Mouse (Mus musculus) liver, embryonic 15.5 days (tissue): ENCODE data around the gene Rabep2. TPM values are rescaled to one million over a fixed set of nuclear protein-coding genes. Genes with fewer than 3 reads are reported as not detected.

Source experiments
- ATAC-seq: fragments of 200-750 bp; cut with Nextera tagmentation; 2 replicates; pipeline ENCODE4 v1.8.0; 2017; ENCODE audit warnings: moderate number of reproducible peaks, mild to moderate bottlenecking, moderate library complexity; ENCODE audit not compliant: insufficient read depth
- H3K27ac ChIP-seq: fragments of 300-500 bp; sonication (generic); replicated peaks from 2 replicates; pipeline ENCODE4 v1.5.1; 2015; ENCODE audit warnings: mild to moderate bottlenecking, inconsistent platforms
- H3K27me3 ChIP-seq: fragments of 300-500 bp; sonication (generic); 2 replicates; pipeline ENCODE4 v1.6.1; 2015; ENCODE audit warnings: mild to moderate bottlenecking, inconsistent platforms
- H3K36me3 ChIP-seq: fragments of 300-500 bp; sonication (generic); replicated peaks from 2 replicates; pipeline ENCODE4 v1.6.1; 2015; ENCODE audit warnings: moderate library complexity, mild to moderate bottlenecking, inconsistent platforms
- H3K4me1 ChIP-seq: fragments of 300-500 bp; sonication (generic); replicated peaks from 2 replicates; pipeline ENCODE4 v1.6.1; 2015; ENCODE audit warnings: inconsistent platforms
- H3K4me2 ChIP-seq: fragments of 300-500 bp; sonication (generic); 2 replicates; pipeline ENCODE4 v1.6.1; 2015; ENCODE audit warnings: moderate library complexity, mild to moderate bottlenecking, inconsistent platforms
- H3K4me3 ChIP-seq: fragments of 300-500 bp; sonication (generic); replicated peaks from 2 replicates; pipeline ENCODE4 v1.5.1; 2015; ENCODE audit warnings: mild to moderate bottlenecking, inconsistent platforms
- H3K9ac ChIP-seq: fragments of 300-500 bp; sonication (generic); 2 replicates; pipeline ENCODE4 v1.6.1; 2015; ENCODE audit warnings: moderate library complexity, mild to moderate bottlenecking, inconsistent platforms
- H3K9me3 ChIP-seq: fragments of 300-500 bp; sonication (generic); replicated peaks from 2 replicates; pipeline ENCODE4 v1.6.1; 2016; ENCODE audit warnings: inconsistent platforms
- WGBS: fragments of 180-500 bp; shearing (Covaris S2); methylation state at CpG from one replicate; pipeline ENCODE4 v1.1.7; 2015; ENCODE audit warnings: mixed read lengths; ENCODE audit not compliant: insufficient replicate concordance; 5-methylcytosine and 5-hydroxymethylcytosine counted together
- polyA plus RNA-seq: library from polyadenylated mRNA; unstranded; fragments of >200 nt; fragmentation: Nextera tagmentation; extraction: Ambion mirVana; gene quantifications from 2 replicates; pipeline ENCODE4 v1.2.1, GENCODE M21; 2015

Gene Rabep2
- polyA plus RNA-seq, 1 experiment from 2014 or later, result 6.3 TPM

DNA sequence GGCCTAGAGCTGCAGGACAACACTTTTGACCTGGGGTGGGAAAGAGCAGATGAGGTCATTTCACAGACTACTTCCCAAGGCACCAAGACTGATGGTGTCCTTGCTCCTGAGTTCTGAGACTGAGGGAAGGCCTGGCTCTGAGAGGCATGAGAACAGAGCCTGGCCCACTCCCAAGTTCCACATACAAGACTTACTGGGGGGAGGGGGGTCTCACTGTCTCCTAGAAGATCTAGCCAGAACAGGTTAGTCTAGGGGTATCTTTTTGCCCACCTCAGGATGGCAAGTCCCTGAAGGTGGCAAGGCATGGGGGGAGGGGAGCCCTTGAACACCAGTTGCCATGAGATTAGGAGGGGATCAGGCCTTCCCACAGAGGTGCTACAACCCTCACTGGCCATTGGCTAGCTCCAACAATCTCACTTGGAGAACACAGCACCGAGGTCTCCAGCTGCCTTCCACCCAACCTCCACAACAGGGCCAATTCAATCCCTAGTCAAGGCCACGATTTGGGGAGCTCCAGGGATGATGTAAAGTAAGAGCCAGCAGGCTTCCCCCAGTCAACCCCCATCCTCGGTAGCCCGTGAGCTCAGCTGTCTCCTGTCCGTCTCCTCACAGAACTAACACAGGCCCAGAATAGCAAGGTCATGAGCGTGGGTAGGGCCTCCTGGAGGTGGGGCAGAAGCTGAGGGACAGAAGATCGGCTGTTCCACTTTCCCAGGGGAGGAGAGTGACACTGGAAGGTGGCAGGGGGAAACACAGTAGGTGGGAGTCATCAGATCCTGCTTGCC lies 36.9 kb downstream of the Rabep2 start:
- Histone ChIP-seq H3K9me3 (no peaks in the 10 kb centered on the region), H3K9ac (no peak overlapping the region), H3K4me1 (peaks cover 41% of the 10 kb centered on the region), H3K4me2 (no peak overlapping the region), H3K4me3 (no peak overlapping the region), H3K27me3 (no peaks in the 10 kb centered on the region), H3K27ac (no peak overlapping the region), H3K36me3 (peaks cover 40% of the 10 kb centered on the region)
- no peak for ATAC-seq
- WGBS, result 22% methylated on average over 7 of the region's 7 CpGs

DNA sequence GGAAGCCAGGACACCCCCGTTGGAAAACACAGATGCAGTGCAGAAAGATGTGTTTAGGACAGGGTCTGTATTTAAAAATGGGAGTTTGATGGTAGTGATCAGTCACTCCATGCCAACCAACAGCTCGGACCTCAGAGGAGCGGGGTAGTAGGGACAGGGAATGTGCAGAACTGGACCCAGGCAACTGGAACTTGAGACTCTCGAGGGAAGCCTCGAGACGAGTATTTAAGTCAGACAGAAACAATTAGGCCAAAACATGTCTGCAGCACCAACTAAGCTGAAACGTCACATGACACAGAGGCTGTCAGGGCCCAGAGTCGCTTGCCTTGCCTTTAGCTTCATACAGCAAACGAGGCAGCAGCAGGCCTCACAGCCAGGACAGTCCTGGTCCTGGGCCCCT lies 37.6 kb downstream of the Rabep2 start:
- Histone ChIP-seq H3K9ac (no peak overlapping the region), H3K9me3 (no peaks in the 10 kb centered on the region), H3K36me3 (peaks cover 45% of the 10 kb centered on the region), H3K27me3 (no peaks in the 10 kb centered on the region), H3K4me1 (peaks cover 46% of the 10 kb centered on the region), H3K4me3 (no peak overlapping the region), H3K4me2 (no peak overlapping the region), H3K27ac (no peak overlapping the region)
- 63% methylated on average over 9 of the region's 9 CpGs for WGBS
- ATAC-seq, result no peak

DNA sequence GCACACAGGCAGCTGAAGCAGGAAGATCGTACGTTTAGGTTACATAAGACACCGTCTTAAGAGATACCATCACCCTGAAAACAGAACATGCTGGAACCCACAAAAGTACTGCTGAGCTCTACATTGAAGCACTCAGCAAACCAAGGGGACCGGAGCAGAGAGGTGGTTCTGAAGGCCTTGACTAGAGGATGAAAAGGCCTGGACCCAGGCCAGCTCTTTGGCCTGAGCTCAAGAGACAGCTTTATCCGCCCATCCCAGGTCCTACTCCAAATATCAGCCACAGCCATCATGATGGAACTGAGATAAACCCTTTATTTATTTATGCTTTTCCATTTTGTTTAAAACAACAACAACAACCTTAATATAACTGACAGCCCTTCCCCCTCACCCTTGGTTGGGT lies 38.1 kb downstream of the Rabep2 start:
- H3K36me3 ChIP-seq, result peaks cover 51% of the 10 kb centered on the region
- no peak overlapping the region for H3K9ac ChIP-seq
- H3K9me3 ChIP-seq, result no peaks in the 10 kb centered on the region
- ATAC-seq, result no peak
- no peaks in the 10 kb centered on the region for H3K27me3 ChIP-seq
- 58% methylated on average over 5 of the region's 5 CpGs for WGBS
- no peak overlapping the region for H3K4me3 ChIP-seq
- peaks cover 51% of the 10 kb centered on the region for H3K4me1 ChIP-seq
- no peak overlapping the region for H3K27ac ChIP-seq
- H3K4me2 ChIP-seq, result no peak overlapping the region

DNA sequence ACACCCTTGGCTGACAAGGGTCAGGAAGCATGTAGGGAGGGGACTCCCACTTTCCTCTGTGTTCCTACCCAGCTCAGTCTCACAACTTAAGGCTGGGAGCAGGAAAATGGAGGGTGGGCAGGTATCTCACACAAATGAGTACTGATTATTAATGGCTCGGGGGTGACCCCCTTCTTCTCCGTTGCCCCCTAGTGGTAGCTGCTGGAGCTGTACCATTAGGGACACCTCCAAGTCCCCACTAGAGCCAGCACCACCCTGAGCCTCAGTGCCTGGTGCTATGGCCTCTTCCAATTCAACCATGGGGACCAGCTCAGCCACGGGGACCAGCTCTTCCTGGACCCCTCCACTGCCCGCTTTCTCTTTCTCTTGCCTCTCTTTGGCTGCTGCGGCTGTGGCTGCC lies 38.7 kb downstream of the Rabep2 start:
- Histone ChIP-seq H3K9ac (no peak overlapping the region), H3K27me3 (no peaks in the 10 kb centered on the region), H3K4me2 (no peak overlapping the region), H3K36me3 (peaks cover 56% of the 10 kb centered on the region), H3K9me3 (no peaks in the 10 kb centered on the region), H3K27ac (no peak overlapping the region), H3K4me1 (peaks cover 52% of the 10 kb centered on the region), H3K4me3 (no peak overlapping the region)
- 52% methylated on average over 5 of the region's 5 CpGs for WGBS
- no peak for ATAC-seq

DNA sequence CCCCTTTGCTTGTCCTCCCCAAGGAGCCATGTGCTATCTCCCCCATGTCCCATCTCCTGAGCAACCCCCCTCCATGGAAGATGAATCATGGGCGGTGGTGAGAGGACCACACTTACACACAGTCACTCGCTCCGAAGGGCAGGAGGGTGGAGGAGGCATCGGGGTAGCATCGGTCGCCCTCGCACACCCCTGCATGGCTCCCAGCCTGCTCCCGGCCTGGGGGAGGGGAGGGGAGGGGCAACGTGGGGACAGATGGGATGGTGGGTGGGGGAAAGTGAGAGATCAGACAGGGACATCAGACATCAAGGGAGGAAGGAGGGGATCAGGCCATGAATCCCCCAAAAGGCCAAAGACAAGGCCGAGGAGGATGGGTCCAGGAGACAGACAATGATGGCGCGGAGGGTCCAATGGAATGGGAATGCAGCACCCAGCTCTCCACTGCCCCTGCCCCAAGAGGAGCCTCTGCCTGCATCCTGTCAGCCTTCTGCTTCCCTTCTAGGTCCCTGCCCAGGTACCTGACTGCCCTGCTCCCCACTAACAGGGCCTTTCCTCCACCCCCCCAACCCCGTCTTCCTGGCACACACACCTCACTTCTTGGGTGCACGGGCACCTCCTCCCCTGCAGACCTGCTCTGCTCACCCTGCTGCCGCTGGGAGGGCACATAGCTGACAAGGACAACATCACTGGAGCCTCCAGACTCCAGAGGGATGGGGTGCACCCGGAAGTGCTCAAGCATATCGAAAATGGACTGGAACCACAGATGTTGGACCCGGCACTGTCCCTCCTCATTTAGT lies 39.5 kb downstream of the Rabep2 start:
- H3K4me2 ChIP-seq, result no peak overlapping the region
- ATAC-seq, result no peak
- H3K9me3 ChIP-seq, result no peaks in the 10 kb centered on the region
- peaks cover 56% of the 10 kb centered on the region for H3K36me3 ChIP-seq
- peaks cover 59% of the 10 kb centered on the region for H3K4me1 ChIP-seq
- H3K27me3 ChIP-seq, result no peaks in the 10 kb centered on the region
- no peak overlapping the region for H3K4me3 ChIP-seq
- no peak overlapping the region for H3K27ac ChIP-seq
- WGBS, result 79% methylated on average over 18 of the region's 18 CpGs
- H3K9ac ChIP-seq, result no peak overlapping the region

DNA sequence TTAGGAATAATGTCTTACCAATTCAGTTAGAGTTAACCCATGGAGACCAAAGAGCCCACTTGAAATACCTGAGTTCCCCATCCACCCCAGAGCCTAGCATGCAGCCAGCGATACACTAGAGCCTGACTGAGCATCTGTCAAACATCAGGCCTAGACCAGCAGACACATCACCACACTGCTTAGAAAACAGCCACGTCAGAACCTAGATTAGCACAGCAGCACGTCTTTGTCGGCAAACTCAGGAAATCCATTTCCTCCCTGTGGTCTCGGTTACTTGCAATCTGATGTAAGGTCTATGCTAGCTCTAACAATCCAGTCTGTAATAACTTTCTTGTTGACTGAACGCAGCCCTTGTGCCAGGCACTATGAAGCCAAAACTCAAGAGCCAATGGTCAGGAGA lies 41.5 kb downstream of the Rabep2 start:
- Histone ChIP-seq H3K4me3 (no peak overlapping the region), H3K9ac (no peak overlapping the region), H3K9me3 (no peaks in the 10 kb centered on the region), H3K27ac (0 out of 2 replicates have a peak overlapping the region, but pooled peaks have one; percentile 38), H3K36me3 (peaks cover 56% of the 10 kb centered on the region), H3K4me1 (peaks cover 59% of the 10 kb centered on the region), H3K4me2 (no peak overlapping the region), H3K27me3 (no peaks in the 10 kb centered on the region)
- ATAC-seq, result no peak
- 18% methylated on average over 6 of the region's 6 CpGs for WGBS

DNA sequence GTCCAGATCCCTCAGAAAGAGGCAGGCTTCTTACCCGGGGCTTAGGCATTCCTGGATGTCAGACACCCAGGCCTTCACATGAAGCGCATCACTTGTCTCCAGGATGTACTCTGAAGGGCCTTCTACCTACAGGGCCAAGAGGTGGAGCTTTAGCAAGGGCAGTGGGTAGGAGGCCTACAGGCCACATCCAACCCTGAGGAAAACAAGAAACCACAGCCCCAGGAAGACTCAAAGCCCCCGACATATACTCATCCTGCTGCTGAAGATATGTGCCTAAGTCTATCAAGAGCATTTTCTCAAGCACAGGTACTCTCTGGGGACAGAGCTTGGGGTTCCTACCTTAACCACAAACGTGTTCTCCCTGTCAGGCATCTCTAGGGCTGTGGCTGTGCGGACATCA lies 42.8 kb downstream of the Rabep2 start:
- Histone ChIP-seq H3K4me3 (no peak overlapping the region), H3K27ac (no peak overlapping the region), H3K4me1 (peaks cover 58% of the 10 kb centered on the region), H3K9me3 (no peaks in the 10 kb centered on the region), H3K36me3 (peaks cover 53% of the 10 kb centered on the region), H3K9ac (no peak overlapping the region), H3K27me3 (no peaks in the 10 kb centered on the region), H3K4me2 (peak overlapping the region; percentile 91)
- ATAC-seq, result no peak
- 58% methylated on average over 5 of the region's 5 CpGs for WGBS

DNA sequence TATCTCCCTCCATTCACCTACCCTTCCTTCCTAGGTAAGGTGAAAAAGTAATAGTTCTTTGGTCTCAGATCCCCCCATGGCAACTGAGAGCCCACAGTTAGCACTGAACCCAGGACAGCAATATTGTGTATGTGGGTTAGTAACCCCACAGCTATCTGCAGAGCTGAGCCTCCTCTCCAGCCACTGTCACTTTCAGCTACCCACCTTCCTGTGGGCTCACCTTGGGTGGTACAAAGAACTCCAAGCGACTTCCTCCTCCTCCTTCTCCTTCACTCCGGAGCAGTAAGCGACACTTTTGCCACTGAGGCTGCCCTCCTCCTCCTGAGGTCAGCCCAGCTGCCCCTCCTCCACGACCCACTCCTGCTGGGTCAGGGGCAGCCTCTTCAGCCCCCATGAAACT lies 43.3 kb downstream of the Rabep2 start:
- 30% methylated on average over 4 of the region's 4 CpGs for WGBS
- peaks cover 51% of the 10 kb centered on the region for H3K36me3 ChIP-seq

DNA sequence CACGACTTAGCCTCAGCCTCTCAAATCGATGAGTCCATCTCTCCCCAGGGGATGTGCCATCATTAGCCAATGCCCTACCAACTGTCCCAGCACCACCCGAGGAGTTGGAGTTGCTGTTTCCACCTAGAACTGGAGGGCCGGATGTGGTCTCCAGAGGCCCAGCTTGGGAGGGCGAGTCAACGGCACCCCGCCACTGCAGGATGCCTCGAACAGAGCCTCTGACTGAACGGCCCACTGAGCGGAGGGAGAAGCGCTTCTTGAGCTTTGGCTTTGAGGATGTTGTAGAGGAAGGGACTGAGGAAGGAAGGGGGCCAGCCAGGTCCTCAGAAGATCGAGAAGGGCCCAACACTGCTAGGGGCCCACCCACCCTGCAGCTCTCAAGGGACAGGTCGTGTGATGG lies 43.7 kb downstream of the Rabep2 start:
- peaks cover 56% of the 10 kb centered on the region for H3K4me1 ChIP-seq
- no peak for ATAC-seq
- peaks cover 46% of the 10 kb centered on the region for H3K36me3 ChIP-seq
- H3K27me3 ChIP-seq, result no peaks in the 10 kb centered on the region
- 30% methylated on average over 13 of the region's 13 CpGs for WGBS
- H3K27ac ChIP-seq, result peak overlapping the region; percentile 91
- peak overlapping the region; percentile 77; the same call in 1 of the 2 replicates for H3K4me3 ChIP-seq
- no peaks in the 10 kb centered on the region for H3K9me3 ChIP-seq
- no peak overlapping the region for H3K9ac ChIP-seq
- H3K4me2 ChIP-seq, result peak overlapping the region; percentile 91

More for the DNA sequence above, 43.3 kb downstream of the Rabep2 start:
- Histone ChIP-seq H3K27ac (peak overlapping the region; percentile 91), H3K4me3 (peak overlapping the region; percentile 77; the same call in 1 of the 2 replicates), H3K4me2 (peak overlapping the region; percentile 91), H3K9me3 (no peaks in the 10 kb centered on the region), H3K27me3 (no peaks in the 10 kb centered on the region), H3K4me1 (peaks cover 58% of the 10 kb centered on the region), H3K9ac (no peak overlapping the region)
- ATAC-seq, result no peak

DNA sequence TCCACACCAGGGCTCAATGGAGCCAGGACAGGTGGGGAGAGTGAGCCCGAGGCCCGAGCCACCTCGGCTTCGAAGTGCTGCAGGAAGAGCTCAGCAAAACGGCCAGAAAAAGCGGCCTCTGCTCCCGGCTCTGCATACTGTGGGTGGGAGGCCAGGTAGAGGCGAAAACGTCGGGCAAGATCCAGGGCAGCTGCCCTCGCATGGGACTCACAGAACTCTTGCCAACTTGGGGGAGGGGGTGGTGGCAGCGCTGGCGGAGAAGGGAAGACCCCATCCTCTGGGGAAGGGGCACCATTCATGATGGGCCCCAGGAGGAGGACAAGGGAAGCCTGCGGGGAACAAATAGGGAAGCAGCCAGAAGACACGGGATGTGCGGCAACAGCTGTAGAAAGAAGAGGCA lies 44.2 kb downstream of the Rabep2 start:
- ATAC-seq, result no peak
- peaks cover 42% of the 10 kb centered on the region for H3K36me3 ChIP-seq
- peak overlapping the region; percentile 91 for H3K27ac ChIP-seq
- H3K4me2 ChIP-seq, result peak overlapping the region; percentile 91
- peak overlapping the region; percentile 77 for H3K4me3 ChIP-seq
- H3K4me1 ChIP-seq, result peaks cover 56% of the 10 kb centered on the region
- no peaks in the 10 kb centered on the region for H3K9me3 ChIP-seq
- H3K9ac ChIP-seq, result no peak overlapping the region
- H3K27me3 ChIP-seq, result no peaks in the 10 kb centered on the region
- 38% methylated on average over 16 of the region's 16 CpGs for WGBS

DNA sequence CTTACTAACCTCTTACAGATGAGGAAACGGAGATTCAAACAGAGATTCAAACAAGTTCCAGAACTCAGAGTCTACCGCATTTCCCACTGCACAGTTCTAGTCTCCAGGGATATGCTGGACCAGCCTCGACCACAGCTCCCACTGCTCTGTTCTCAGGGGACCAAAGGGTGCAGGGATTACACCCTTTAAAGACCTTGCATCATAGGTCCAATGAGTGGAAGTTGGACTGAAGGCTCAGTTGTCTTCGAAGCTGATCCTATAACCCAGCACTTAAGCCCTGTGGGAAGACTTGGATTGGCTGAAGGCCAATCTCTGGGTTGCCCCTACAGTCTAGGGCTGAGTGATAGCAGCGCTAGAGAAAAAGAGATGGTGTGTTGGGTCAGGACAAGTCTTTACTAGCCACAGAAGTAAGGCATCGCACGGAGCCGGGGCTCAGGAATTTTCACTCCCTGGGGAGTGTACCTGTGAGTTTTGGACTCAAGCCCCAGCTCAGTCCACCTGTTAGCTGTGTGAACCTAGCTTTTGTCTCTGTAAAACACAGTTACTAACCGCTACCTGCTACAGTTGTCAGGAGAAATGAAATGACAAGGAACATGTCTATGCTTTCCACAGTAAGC lies 45.0 kb downstream of the Rabep2 start:
- Histone ChIP-seq H3K9ac (peak overlapping the region; percentile 91; the same call in 1 of the 2 replicates), H3K4me2 (peak overlapping the region; percentile 91), H3K4me1 (peaks cover 56% of the 10 kb centered on the region), H3K4me3 (peak overlapping the region; percentile 77), H3K36me3 (peaks cover 34% of the 10 kb centered on the region), H3K27ac (peak overlapping the region; percentile 91), H3K9me3 (no peaks in the 10 kb centered on the region), H3K27me3 (no peaks in the 10 kb centered on the region)
- WGBS, result 65% methylated on average over 9 of the region's 9 CpGs
- no peak for ATAC-seq
